Mouse (Mus musculus) stomach, embryonic 15.5 days (tissue): ENCODE measurements around the gene Gm21725. TPM values are rescaled to one million over a fixed set of nuclear protein-coding genes. Genes with fewer than 3 reads are reported as not detected.
"Not testable (repeated sequence)": the region's sequence is repeated elsewhere in the genome, so short reads cannot be mapped to it uniquely, and the experiment has no call there.

Source experiments
- ATAC-seq: fragments of 200-750 bp; cut with Nextera tagmentation; 2 replicates; pipeline ENCODE4 v1.8.0; 2017; ENCODE audit warnings: low read depth, moderate number of reproducible peaks, moderate TSS enrichment; ENCODE audit not compliant: insufficient read depth, low FRiP score
- H3K27ac ChIP-seq: fragments of 300-500 bp; sonication (generic); 2 replicates; pipeline ENCODE4 v1.5.1; 2015; ENCODE audit warnings: mild to moderate bottlenecking, inconsistent platforms
- H3K27me3 ChIP-seq: fragments of 300-500 bp; sonication (generic); replicated peaks from 2 replicates; pipeline ENCODE4 v1.6.1; 2015; ENCODE audit warnings: inconsistent platforms
- H3K36me3 ChIP-seq: fragments of 300-500 bp; sonication (generic); 2 replicates; pipeline ENCODE4 v1.6.1; 2015; ENCODE audit warnings: inconsistent platforms
- H3K4me1 ChIP-seq: fragments of 300-500 bp; sonication (generic); 2 replicates; pipeline ENCODE4 v1.6.1; 2015; ENCODE audit warnings: inconsistent platforms
- H3K4me2 ChIP-seq: fragments of 300-500 bp; sonication (generic); 2 replicates; pipeline ENCODE4 v1.6.1; 2015; ENCODE audit warnings: mild to moderate bottlenecking, inconsistent platforms
- H3K4me3 ChIP-seq: fragments of 300-500 bp; sonication (generic); replicated peaks from 2 replicates; pipeline ENCODE4 v1.5.1; 2015; ENCODE audit warnings: inconsistent platforms
- H3K9ac ChIP-seq: fragments of 300-500 bp; sonication (generic); 2 replicates; pipeline ENCODE4 v1.6.1; 2015; ENCODE audit warnings: inconsistent platforms
- H3K9me3 ChIP-seq: fragments of 300-500 bp; sonication (generic); 2 replicates; pipeline ENCODE4 v1.6.1; 2016; ENCODE audit warnings: inconsistent platforms
- WGBS: fragments of 180-500 bp; shearing (Covaris S2); methylation state at CpG from one replicate; pipeline ENCODE4 v1.1.7; 2015; 5-methylcytosine and 5-hydroxymethylcytosine counted together
- polyA plus RNA-seq: library from polyadenylated mRNA; unstranded; fragments of >200 nt; fragmentation: Nextera tagmentation; extraction: Ambion mirVana; gene quantifications from 2 replicates; pipeline ENCODE4 v1.2.1, GENCODE M21; 2015

Gm21725 gene
- polyA plus RNA-seq = not detected in 2 replicates

- H3K4me3 ChIP-seq, H3K4me2 ChIP-seq, H3K9ac ChIP-seq, ATAC-seq, H3K36me3 ChIP-seq, H3K4me1 ChIP-seq, H3K27me3 ChIP-seq, H3K9me3 ChIP-seq, H3K27ac ChIP-seq: not testable (repeated sequence)
- no CpG with 5 or more reads among the region's 3 CpGs for WGBS
Measured at GRCm38 (mm10) chrY:13348963-13349362, at the start of gene Gm21725. Gene Gm21725 (minus strand): TSS chrY:13349063.

Other genes starting within 250 kb of the Gm21725 start
- gene Gm21891, start 215.6 kb downstream of the Gm21725 start, polyA plus RNA-seq = not detected in 2 replicates
- gene Gm21425, start 187.1 kb downstream of the Gm21725 start, polyA plus RNA-seq = not detected in 2 replicates
- gene Gm21828, start 125.1 kb downstream of the Gm21725 start, polyA plus RNA-seq = not detected in 2 replicates
- gene Gm21440, start 96.7 kb downstream of the Gm21725 start, polyA plus RNA-seq = not detected in 2 replicates
- not detected in 2 replicates for gene Gm21454, start 96.6 kb downstream of the Gm21725 start, polyA plus RNA-seq
- not detected in 2 replicates for gene Gm21866, start 116.5 kb upstream of the Gm21725 start, polyA plus RNA-seq
- not detected in 2 replicates for gene Gm20773, start 145.0 kb upstream of the Gm21725 start, polyA plus RNA-seq